Mouse (Mus musculus) fibroblast of lung, adult 2 months (primary cell): ENCODE results near the gene Cer1.

Experiments
- DNase-seq: peaks from one replicate; pipeline ENCODE4 v3.0.0-alpha.2; 2011; ENCODE audit warnings: low read depth

Gene Cer1

GRCm38 (mm10) chr4:82874791-82875190 lies 10.2 kb downstream of the Cer1 start:
- no peak for DNase-seq

GRCm38 (mm10) chr4:82872548-82872947 lies 12.4 kb downstream of the Cer1 start:
- no peak for DNase-seq

GRCm38 (mm10) chr4:82872121-82872520 lies 12.8 kb downstream of the Cer1 start:
- no peak for DNase-seq

GRCm38 (mm10) chr4:82870931-82871330 lies 14.0 kb downstream of the Cer1 start:
- DNase-seq, result no peak

DNA sequence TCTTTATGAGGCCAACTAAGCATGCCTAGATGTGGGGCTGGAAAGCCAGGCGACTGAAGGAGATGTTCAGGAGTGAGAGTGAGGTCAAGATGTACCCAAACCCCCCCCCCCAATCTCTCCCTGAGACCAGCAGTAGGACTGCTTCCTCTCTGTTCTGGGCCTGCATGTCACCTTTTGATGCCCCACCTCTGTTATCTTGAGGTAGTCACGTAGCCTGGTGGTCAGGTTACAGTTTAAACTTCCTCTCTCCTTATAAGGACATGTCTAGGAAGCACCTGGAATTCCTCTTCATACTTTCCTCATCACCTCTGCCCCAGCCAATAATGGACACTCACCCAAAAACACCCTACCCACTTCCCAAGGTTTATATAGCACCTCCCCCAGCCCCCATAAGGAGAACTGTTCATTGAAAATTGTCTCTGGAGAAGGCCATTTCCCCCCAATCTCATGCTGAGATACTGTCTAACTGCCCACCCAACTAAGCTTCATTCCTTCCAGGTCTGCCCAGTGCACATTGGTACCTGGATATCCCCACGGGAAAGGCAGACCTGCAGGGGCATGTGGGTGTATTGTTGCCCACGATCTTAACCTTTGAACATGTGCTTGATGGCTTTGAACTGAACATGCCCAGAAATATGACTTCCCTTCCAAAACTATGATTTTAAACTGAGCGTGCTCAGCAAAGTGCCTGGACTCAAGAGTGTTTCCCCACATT lies 17.1 kb downstream of the Cer1 start:
- no peak for DNase-seq

GRCm38 (mm10) chr4:82867111-82867510 lies 17.8 kb downstream of the Cer1 start:
- no peak for DNase-seq

- no peak for DNase-seq
Observed at GRCm38 (mm10) chr4:82864974-82865699, 19.8 kb downstream of the Cer1 start.

GRCm38 (mm10) chr4:82863316-82863715 lies 21.6 kb downstream of the Cer1 start:
- no peak for DNase-seq

DNA sequence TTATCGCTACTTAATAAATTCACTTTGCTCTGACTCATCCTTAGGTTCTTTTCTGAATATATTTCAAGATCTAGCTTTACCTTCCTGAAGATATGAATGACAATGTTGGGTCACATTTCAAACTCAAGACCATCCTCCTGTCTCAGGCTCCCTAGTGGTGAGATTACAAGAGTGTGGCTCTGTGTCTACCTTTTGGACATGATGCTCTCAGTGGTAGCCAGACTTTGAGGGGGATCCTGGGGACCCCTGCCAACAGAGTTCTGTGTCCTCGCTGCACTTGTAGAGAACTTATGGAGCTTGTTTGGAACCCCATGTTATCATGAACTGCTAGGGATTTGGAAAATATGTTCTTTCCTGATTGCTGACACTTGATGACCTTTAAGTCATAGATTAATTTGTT lies 23.5 kb downstream of the Cer1 start:
- DNase-seq, result no peak

- DNase-seq, result no peak
Observed at GRCm38 (mm10) chr4:82860566-82860965, 24.4 kb downstream of the Cer1 start.

DNA sequence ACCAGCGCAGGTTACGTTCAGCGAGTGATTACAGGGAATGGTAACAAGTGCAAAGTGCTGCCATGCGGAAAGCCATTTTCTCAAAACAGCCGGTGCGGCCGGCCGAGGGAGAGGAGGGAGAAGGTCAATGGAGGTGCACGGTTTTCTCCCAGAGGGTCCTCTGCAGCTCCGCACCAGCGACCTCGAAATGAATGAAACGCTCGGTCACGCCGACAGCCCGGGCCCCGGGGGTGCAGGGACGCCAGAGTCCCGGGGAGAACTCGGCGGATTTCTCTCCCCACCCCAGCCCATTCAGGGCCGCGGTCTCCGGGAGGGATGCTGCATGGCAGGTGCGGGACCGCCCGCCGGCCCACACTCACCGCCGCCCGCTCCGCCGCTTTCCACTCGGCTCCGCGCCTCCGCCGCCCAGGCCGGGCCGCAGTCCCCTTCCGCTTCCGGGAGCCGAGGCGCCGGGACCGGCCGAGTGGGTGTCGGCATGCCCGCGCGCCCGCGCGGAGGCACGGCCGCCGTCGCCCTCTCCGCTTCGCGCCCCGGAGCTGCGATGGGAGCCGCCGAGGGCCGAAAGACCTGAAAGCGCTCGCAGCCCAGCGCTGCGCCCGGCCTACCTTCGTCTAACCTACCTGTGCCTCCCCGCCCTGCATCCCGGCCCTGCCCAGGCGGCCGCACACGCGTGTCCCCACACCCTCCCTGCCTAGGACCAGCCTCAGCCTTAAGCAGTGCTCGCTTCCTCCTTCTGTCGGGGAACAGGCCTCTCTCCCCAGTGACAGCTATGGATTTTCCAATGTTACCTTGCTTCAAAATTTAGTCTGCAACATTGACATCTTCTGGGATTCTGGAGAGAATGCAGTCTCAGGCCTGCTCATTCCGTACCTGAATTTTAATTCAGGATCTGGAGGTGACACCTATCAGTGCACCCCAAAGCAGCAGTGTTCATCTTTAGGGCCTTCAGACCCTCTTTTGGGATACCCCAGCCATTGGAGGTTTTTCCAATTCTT lies 25.5 kb downstream of the Cer1 start, which contains the start of gene Zdhhc21:
Gene Zdhhc21, minus strand, starts transcription at position 828 of the 995 bp plus-strand sequence.
- no peak for DNase-seq

DNA sequence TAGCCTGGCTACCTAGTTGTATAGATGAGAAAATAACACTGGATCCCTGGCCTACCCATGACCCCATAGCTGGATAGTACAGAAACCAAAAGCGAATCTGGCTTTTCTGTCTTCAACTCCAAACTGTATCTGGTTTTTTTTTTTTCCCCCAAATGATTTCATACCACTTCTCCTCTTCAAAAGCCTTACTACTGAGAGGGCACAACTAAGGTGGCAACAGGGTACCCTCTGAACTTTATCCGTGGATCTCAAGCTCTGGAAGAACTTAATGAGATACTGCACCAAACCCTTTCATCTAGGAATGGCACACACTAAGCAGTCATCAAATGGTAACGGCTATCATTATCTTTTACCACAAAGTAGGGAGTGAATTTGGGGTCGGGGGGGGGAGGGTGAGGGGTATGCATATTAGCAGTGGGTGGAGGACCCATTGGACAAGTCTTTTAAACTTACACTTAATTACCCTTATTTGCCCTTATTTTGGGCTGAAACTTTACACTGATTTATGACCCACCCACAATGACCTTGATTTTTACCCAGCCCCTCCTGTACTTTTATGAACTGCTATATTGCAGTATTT lies 26.4 kb downstream of the Cer1 start:
- no peak for DNase-seq

DNA sequence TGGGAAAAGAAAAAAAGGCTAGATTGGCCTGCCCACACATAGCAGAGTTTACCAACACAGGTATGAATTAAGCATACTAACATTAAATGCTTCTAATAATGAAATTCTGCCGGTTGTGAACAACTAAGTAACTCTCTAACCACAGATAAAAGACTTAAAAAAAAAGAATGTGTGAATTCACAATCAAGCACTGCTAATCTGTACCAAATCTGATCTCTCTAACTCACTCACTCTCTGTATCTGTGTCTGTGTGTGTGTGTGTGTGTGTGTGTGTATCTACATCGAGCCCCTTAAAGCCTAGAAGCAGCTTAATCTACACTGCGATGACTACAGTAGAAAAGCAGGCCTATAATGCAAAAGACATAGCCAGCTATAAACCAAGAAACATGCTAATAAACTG lies 28.0 kb downstream of the Cer1 start:
- DNase-seq, result no peak

- DNase-seq, result no peak
Observed at GRCm38 (mm10) chr4:82853809-82854208, 31.1 kb downstream of the Cer1 start.

GRCm38 (mm10) chr4:82848552-82849234 lies 36.3 kb downstream of the Cer1 start:
- no peak for DNase-seq

DNA sequence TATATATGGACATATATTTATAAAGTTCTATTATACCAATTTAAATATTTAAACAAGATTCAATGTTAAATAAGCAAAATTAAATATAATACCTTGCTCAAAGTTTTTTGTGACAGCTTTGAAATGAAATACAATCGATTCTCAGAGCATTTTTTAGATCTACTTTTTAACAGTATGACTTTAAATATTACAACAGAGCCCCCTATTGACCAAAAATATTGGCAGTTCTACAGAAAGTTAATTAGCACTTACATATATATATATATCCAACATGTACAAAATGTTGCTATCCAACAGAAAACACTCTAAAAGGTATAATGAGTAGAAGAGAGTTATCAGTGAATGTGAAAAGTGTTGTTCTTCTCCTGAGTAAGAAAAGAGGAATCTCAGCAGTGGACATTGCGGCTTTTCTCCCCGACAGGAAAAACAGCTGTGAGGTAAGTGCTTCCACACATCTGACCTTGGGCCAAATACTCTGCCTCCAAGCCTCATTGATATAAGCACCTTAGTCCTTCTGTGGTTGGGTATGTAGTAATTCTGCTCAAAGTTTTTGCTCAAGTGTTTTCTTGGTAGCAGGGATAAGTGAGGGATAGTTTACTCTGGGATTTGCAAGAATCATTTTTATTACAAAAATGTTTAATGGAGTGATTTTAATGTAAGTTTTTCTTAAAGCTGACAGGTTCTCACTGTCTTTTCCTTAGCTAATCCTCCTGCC lies 47.3 kb downstream of the Cer1 start:
- peak; percentile 17 for DNase-seq
